Mouse (Mus musculus): ENCODE measurements around the gene Scarb2.

GRCm38 (mm10) chr5:92413271-92413981, 93.2 kb downstream of the Scarb2 start:
- TF ChIP-seq CTCF (IDR thresholded peaks at IDR 0.05; ENCODE audit: control insufficient read depth, insufficient read depth, low read length) (no peak), POLR2A (IDR thresholded peaks at IDR 0.05; ENCODE audit: borderline replicate concordance, control insufficient read depth, low read depth, low read length) (no peak)
